Mouse (Mus musculus) heart, postnatal 36 days (tissue): ENCODE measurements around the gene Gp6. TPM values are rescaled to one million over a fixed set of nuclear protein-coding genes. Genes with fewer than 3 reads are reported as not detected.
"Not testable (repeated sequence)": the region's sequence is repeated elsewhere in the genome, so short reads cannot be mapped to it uniquely, and the experiment has no call there.

Source experiments
- DNase-seq, 2 experiments: peaks; one replicate each; pipeline ENCODE4 v3.0.0; 2021 to 2022
- intact Hi-C: fragments of 180-260 bp; cut with DNase I; formaldehyde crosslinking; loops from one replicate; pipeline ENCODE4 v1.15.1; 2025
- microRNA-seq, 2 experiments: library from miRNA; unstranded; fragments of <30 nt; microRNA quantifications; one replicate each; pipeline ENCODE4 v1.2.0; 2021; ENCODE audit warnings: borderline number of aligned reads in 2 of 2
- total RNA-seq, 2 experiments: library from RNA; stranded (reverse); gene quantifications; 2 replicates each; pipeline ENCODE4 v1.2.3; 2021

Gp6 gene
- total RNA-seq: under 1 TPM; 0.36 to 0.60 TPM

DNA sequence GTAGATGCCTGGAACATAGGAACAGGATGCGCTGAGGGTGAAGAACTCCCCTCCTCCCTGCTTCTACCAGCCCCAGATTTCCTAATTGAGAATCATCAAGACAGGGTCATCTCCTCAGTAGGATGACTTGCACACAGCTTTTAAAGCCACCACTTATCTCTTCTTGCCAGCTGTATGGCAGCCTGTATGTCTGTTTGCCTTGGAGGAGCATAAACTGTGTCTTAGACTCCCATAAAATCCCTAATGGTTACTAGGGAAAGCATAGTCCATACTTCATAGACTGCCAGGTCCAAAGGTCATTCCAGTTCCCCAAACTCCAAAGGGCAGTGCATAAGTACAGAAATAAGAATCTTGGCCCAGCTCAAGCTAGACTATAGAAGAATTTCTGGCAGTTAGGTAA is at the start of gene Gp6:
TSS of gene Gp6 (minus strand) at position 15 of the 400 bp plus-strand sequence.
- intact Hi-C loops: no loop called here
- DNase-seq: no peak

DNA sequence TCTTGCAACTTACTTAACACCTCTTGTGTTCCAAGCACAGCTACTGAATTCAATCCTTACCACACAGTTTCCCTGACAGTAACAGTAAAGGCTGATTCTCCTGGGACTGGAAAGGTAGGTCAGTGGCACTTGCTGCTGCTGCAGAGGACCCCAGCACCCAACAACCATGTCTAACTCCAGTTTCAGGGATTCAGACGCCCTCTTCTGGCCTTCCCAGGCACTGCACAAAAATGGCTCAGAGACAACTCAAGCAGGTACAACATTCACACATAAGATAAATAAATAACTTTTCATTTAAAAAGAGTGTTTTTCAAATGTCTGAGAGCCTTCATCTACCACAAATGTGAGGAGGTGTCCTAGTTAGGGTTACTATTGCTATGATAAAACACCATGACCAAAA is 49.6 kb upstream of the Gp6 start:
- no peak for DNase-seq
- intact Hi-C loops: no loop called here

DNA sequence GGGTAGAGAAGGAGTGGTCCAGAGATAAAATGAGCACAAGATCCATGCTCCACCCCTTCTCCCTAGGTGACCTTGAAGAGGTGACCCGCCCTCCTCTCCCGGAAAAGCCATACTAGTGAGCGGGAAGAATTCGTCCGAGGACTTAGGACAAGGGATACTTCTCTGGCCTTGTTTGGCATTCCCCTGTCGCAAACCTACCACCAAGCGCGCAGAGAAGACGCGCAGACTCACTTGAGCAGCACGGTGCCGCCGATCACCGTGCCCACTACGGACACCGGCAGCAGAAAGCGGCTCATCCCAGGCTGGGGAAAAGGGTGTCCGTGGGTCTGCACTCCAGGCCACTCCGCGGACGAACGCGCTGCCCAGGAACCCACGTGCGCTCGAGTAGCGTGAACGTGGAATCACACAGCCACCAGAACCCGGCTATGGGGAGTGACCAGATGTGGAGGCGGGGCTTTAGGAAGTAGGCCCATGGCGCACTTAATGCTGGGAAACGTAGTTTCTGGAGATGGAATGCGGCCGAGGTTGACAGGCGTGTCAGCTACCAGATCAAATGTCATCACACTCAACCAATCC is 47.8 kb upstream of the Gp6 start, which contains the start of gene Rdh13:
TSS of gene Rdh13 (minus strand) at position 434 of the 576 bp plus-strand sequence.
- DNase-seq: peak; percentile 84 to 88
- intact Hi-C loops: no loop called here

DNA sequence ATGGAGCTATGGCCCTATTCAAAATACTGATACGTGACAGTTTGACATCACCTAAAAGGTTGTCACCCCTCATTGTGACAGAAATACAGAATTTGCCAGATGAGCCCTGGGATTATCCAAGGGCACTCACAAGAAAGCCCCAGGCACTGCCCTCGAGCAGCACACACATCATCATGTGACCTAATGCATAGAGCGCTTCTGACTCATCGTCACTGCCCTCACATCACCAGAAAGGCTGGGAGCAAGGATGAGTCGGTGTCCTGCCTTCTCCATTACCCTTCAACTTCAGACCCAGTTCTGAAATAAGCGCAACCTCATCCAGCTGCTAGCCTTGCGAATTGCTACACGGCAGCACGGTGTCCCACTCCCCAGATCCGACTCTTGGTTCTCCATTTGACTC is 43.0 kb upstream of the Gp6 start:
- no peak for DNase-seq
- intact Hi-C loops: no loop called here

DNA sequence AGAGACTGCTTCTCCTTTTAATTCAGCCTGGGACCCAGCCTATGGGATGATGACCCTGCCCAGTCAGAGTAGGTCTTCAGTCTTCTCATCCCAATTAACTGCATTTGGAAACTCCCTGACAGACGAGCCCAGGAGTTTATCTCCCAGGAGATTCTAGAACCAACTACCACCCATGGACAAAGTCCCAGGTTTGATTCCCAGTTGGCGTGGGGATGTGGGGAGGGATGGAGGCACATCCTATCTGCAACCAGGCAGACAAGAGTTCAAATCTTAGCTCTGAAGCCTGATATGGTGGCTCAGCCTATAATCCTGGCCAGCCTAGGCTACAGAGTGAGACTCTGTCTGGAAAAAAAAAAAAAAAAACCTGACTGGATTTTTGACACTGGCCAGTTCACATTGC is 40.2 kb upstream of the Gp6 start:
- DNase-seq: no peak
- intact Hi-C loops: no loop called here

DNA sequence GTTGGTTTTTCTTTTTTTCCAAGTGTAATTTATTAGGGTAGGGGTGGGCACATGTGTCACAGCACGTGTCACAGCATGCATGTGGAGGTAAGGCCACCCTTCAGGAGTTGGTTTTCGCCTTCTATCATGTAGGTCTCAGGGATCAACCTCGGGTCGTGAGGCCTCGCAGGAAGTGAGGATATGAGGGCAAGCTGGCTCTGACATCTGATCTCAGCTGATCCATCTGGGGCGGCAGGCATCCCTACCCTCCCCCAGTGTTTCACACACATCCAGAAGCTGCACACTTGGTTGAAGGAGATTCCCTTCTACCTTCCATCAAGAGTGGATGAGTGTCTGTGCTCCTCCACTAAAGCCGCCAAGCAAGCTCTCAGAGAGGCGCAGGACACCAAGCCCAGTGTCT is 34.5 kb upstream of the Gp6 start:
- intact Hi-C loops: no loop called here
- DNase-seq: no peak

DNA sequence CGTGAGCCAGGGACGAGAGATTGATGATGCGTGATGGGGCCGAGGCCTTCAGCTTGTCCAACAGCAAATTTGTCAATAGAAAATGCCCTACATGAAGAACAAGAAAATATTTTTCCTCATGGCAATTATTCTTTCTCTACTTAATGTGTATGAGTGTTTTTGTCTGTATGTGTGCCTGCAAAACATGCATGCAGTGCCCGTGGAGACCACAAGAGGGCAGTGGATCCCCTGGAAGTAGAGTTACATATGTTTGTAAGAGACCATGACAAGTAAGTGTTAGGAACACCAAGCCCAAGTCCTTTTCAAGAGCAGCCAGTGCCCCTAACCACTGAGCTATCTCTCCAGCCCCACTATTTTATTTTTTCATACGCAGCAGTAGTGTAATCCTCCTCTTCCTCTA is 34.0 kb upstream of the Gp6 start:
- peak; percentile 65 to 85 for DNase-seq
- intact Hi-C loops: loop anchor here (1.0 to 2.0 kb wide), 2 partner anchors 39 to 93 kb away; partner anchors contain the start of gene Tnni3

DNA sequence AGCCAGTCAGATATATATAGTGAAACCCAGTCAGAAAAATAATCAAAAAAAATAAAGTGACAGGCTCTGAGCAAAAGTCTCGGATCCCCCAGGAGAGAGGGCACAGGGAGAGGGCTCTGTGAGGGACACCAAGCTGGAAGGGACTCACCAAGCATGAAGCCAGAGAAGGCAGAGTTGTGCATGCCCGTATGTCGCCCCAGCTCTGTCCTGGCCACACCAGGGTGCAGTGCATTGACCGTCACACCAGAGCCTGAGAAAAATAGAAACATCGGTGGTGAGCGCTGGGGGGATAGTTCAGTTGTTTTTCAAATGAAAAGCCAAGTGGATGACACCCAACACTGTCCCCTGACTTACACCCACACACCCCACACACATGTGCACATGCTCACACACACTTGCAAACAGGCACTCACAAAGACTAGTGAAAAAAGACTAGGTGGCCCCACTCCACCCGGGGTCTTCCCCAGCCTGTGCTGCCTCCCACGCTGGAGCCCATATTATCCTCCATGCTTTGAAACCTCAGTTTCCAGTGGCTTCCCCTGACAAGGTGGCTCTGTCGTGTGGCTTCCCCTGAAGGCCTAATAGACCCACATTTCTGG is 32.8 kb upstream of the Gp6 start:
- no peak for DNase-seq
- intact Hi-C loops: loop anchor here (2.0 kb wide), 1 partner anchor 40 kb away; no protein-coding TSS in a partner anchor

DNA sequence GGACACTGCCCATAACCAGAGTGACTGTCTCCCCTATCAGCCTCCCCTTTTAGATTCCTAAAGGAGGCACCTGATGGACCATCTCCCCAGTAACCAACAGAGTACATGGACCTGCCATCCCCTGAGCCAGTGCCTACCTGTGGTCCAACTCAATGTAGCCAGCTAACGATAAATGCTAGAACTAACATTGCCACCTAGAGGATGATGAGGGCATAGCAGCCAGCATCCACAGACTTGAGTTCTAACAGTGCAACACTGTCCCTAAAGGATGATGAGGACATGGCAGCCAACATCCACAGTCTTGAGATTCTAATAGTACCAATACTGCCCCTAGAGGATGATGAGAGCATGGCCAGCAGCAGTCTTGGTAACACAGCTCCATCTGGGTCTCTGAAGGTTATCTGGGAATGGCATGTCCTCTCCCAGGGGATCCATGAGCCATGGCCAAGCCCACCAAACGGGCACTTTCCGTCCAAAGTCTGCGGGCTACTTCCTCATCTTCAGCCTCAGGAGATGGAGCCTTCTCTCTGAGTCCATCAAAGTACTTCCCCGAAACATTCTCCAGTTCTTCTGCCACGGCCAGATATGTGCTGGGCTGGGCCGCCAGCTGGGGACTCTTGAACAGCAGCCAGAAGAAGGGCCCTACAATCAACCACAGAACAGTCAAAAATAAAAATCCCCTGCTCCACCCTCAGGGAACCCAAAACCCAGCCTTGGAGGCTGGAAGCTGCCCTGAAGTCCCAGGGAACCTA is 29.8 kb upstream of the Gp6 start:
- DNase-seq: peak; percentile 80 to 86

DNA sequence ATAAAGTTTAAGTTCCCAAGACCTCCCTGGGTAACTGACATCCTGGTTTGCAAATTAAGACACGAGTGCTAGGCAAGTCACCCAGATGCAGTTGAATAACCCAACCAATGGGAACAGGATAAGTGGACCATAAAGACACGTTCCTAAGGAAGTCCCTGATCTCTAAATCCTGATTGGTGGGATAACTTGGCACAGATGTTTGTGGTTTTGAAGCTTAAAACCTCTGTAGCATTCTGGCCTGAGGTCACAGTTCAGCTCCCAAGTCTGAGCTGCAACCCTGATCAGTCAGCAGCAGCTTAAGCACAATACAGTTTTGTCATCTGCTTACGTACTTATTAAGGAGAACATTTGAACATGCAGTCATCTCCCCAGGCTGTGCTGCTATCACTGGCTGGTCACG is 22.7 kb upstream of the Gp6 start:
- DNase-seq: no peak
- intact Hi-C loops: no loop called here

More for the DNA sequence above, 29.8 kb upstream of the Gp6 start:
- intact Hi-C loops: loop anchor here (1.0 to 5.0 kb wide), 4 partner anchors 130 to 400 kb away; no protein-coding TSS in a partner anchor

DNA sequence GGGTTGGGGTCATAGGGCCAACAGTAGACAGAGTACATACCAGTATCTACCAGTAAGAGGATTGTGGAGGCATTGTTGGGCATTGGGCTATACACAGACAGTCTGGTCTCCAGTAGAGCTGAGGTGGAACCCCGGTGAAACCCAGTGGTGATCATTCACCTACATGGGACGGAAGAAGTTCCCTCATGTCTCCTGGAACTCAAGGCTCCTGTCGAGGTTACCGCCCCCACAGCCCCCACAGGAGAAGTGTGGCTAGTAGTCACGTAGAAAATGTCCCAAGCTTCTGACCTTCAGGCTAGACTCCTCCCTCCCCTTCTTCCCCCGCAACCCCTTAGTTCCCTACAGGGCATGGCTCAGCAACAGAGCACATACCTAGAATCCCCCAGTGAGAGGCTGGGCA is 22.1 kb upstream of the Gp6 start:
- DNase-seq: no peak
- intact Hi-C loops: no loop called here

DNA sequence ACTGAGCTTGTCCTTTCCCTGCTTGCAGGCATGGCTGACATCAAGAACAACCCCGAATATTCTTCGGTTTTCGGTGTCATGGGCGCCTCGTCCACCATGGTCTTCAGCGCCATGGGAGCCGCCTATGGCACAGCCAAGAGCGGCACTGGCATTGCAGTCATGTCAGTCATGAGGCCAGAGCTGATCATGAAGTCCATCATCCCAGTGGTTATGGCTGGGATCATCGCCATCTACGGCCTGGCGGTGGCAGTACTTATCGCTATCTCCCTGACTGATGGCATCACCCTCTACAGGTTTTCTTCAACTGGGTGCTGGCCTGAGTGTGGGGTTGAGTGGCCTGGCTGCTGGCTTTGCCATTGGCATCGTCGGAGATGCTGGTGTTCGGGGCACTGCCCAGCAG is 14.9 kb upstream of the Gp6 start:
- DNase-seq, intact Hi-C loops: not testable (repeated sequence)

DNA sequence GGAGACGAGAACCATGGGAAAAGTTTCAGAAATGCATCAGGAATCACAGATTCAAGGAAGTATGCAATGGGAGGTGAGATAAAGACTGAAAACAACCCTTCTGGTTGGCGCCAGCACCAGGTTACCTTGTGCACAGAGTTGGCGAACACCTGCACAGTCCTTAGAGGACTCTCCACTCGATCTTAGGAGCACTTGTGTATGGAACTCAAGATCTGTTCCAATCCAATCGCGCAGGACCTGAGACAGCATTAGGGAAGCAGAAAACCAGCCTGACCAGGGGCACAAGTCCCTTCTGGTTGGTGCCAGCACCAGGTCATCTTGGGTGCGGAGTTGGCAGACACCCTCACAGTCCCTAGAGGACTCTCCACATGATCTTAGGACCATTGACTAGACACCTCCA is 24.0 kb downstream of the Gp6 start:
- no peak for DNase-seq

DNA sequence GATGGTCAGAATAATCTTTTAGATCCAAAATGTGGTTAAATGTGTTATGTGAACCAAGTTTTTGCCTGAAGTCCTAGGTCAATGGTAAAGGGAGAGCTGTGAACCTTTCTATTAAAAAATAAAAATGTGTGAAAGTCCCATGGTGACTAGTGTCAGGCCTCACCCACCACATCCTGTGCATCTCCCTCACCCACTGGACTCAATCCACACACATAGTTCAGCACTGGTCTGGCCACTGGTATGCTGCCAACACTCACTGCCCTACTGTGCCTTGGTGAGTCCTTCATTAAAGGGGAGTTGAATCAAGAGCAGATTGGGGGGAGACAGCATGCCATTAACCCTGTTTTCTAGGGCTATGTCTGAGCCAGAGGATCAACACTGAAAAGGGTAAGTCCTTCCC is 60.0 kb downstream of the Gp6 start, which contains the start of gene Ncr1:
TSS of gene Ncr1 (plus strand) at position 216 of the 400 bp plus-strand sequence.
- intact Hi-C loops: no loop called here
- DNase-seq: no peak

More for the DNA sequence above, 24.0 kb downstream of the Gp6 start:
- intact Hi-C loops: no loop called here

DNA sequence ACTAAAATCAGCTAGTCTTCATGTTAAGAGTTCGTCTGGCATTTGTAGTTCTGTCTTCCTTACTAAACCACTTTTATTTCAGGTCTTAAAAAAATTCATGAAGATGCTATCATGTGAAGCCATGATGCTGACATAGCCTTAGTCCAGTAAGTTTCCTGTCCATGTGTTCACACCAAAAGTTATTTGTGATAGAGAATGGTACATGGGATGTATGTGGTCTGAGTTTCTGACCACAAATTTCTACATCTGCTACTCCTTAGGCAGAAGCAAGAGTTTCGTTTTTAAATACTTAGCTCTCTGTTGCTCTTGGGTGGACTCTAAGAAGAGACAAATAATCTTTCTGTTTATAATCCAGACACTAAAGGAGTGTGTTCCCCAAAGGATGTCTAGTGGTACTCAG is 74.2 kb downstream of the Gp6 start:
- intact Hi-C loops: no loop called here
- DNase-seq: no peak

Small RNA genes within 50 kb of the gene (microRNA-seq; reads per million reads assigned to microRNA genes)
- gene Gm24605 (0 reads per million in 2 experiments), gene Gm24752 (0 reads per million in 2 experiments), gene Gm25349 (0 reads per million in 2 experiments)

Other genes with a start within 250 kb of the Gp6 start
- gene Leng9, start 247.4 kb downstream of the Gp6 start, total RNA-seq: 1 to 10 TPM; 2.4 to 3.6 TPM
- 1 to 10 TPM; 4.6 to 6.2 TPM for gene Cdc42ep5, start 232.9 kb downstream of the Gp6 start, total RNA-seq
- 1 to 10 TPM in 1 of 2 experiments, under 1 TPM in 1; 0.80 to 1.0 TPM for gene Lilra5, start 160.0 kb downstream of the Gp6 start, total RNA-seq
- gene Ncr1, start 60.0 kb downstream of the Gp6 start, total RNA-seq: not detected
- 10 to 100 TPM; 24.6 to 31.3 TPM for gene Rdh13, start 47.9 kb upstream of the Gp6 start, total RNA-seq
- gene Eps8l1, start 62.9 kb upstream of the Gp6 start, total RNA-seq: 1 to 10 TPM; 1.5 to 3.5 TPM
- 10 to 100 TPM; 59.7 to 62.2 TPM for gene Ppp1r12c, start 103.9 kb upstream of the Gp6 start, total RNA-seq
- 10 to 100 TPM; 20.0 to 21.3 TPM for gene Tnnt1, start 118.6 kb upstream of the Gp6 start, total RNA-seq
- gene Tnni3, start 126.5 kb upstream of the Gp6 start, total RNA-seq: over 10,000 TPM in 1 of 2 experiments, 1,000 to 10,000 TPM in 1; 9,756 to 10,673 TPM
- gene Dnaaf3, start 134.7 kb upstream of the Gp6 start, total RNA-seq: 1 to 10 TPM; 2.0 to 3.0 TPM
- under 1 TPM; 0.54 to 0.89 TPM for gene Syt5, start 149.8 kb upstream of the Gp6 start, total RNA-seq
- gene Ptprh, start 206.3 kb upstream of the Gp6 start, total RNA-seq: not detected
- 1 to 10 TPM; 4.2 to 5.1 TPM for gene Tmem86b, start 233.7 kb upstream of the Gp6 start, total RNA-seq